Mouse (Mus musculus) hindbrain, embryonic 14.5 days (tissue): ENCODE data around the gene Camk1g. TPM values are rescaled to one million over a fixed set of nuclear protein-coding genes. Genes with fewer than 3 reads are reported as not detected.

Experiments
- ATAC-seq: fragments of 200-750 bp; cut with Nextera tagmentation; 2 replicates; pipeline ENCODE4 v1.8.0; 2017; ENCODE audit warnings: moderate number of reproducible peaks, mild to moderate bottlenecking, moderate TSS enrichment, moderate library complexity; ENCODE audit not compliant: low FRiP score
- DNase-seq: peaks from one replicate; pipeline ENCODE4 v3.0.0-alpha.2; 2015; ENCODE audit warnings: low spot score
- H3K27ac ChIP-seq: fragments of 300-500 bp; sonication (generic); 2 replicates; pipeline ENCODE4 v1.5.1; 2014; ENCODE audit warnings: mild to moderate bottlenecking, moderate library complexity
- H3K27me3 ChIP-seq: fragments of 300-500 bp; sonication (generic); 2 replicates; pipeline ENCODE4 v1.6.1; 2014; ENCODE audit warnings: mild to moderate bottlenecking, low read length, mixed read lengths; ENCODE audit not compliant: control insufficient read depth, insufficient read depth
- H3K36me3 ChIP-seq: fragments of 300-500 bp; sonication (generic); replicated peaks from 2 replicates; pipeline ENCODE4 v1.6.1; 2014; ENCODE audit not compliant: control insufficient read depth, insufficient read depth
- H3K4me1 ChIP-seq: fragments of 300-500 bp; sonication (generic); replicated peaks from 2 replicates; pipeline ENCODE4 v1.6.1; 2014; ENCODE audit warnings: antibody characterized with exemption, low read length, mixed read lengths; ENCODE audit not compliant: control insufficient read depth, insufficient read depth
- H3K4me2 ChIP-seq: fragments of 300-500 bp; sonication (generic); replicated peaks from 2 replicates; pipeline ENCODE4 v1.6.1; 2014; ENCODE audit warnings: mild to moderate bottlenecking, moderate library complexity
- H3K4me3 ChIP-seq: fragments of 300-500 bp; sonication (generic); replicated peaks from 2 replicates; pipeline ENCODE4 v1.5.1; 2014; ENCODE audit warnings: mild to moderate bottlenecking, low read length
- H3K9ac ChIP-seq: fragments of 300-500 bp; sonication (generic); 2 replicates; pipeline ENCODE4 v1.6.1; 2014
- H3K9me3 ChIP-seq: fragments of 300-500 bp; sonication (generic); 2 replicates; pipeline ENCODE4 v1.6.1; 2016; ENCODE audit warnings: low read length; ENCODE audit not compliant: control insufficient read depth
- WGBS: fragments of 180-500 bp; shearing (Covaris S2); extraction: QIAGEN DNeasy Blood & Tissue Kit; methylation state at CpG from one replicate; pipeline ENCODE4 v1.1.7; 2014; 5-methylcytosine and 5-hydroxymethylcytosine counted together
- polyA plus RNA-seq: library from polyadenylated mRNA; unstranded; fragments of >200 nt; fragmentation: Nextera tagmentation; extraction: Ambion mirVana; gene quantifications from 2 replicates; pipeline ENCODE4 v1.2.1, GENCODE M21; 2014

Gene Camk1g
- polyA plus RNA-seq, 1 experiment from 2014 or later = 39.9 TPM

DNA sequence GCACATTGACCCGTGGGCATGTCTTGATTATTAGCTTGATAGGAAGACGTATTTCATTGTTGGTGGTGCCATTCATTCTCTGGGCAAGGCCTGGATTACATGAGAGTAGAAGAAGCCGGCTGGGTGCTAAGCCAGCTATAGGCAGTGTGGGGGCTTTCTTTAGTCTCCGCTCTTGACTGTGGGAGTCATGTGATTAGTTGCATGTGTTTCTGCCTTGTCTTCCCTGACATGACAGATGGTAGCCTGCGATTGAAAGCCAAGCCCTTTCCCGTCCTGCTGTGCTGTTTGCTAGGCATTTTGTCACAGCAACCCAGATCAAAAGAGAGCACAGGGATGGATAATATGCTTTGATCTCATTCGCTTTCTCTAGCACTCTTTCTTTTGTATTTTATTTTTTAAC lies 64.7 kb downstream of the Camk1g start:
- Histone ChIP-seq H3K27me3 (no peaks in the 10 kb centered on the region), H3K4me1 (no peaks in the 10 kb centered on the region), H3K9ac (no peak overlapping the region), H3K4me2 (no peak overlapping the region), H3K36me3 (no peaks in the 10 kb centered on the region), H3K4me3 (no peak overlapping the region), H3K27ac (no peak overlapping the region), H3K9me3 (no peaks in the 10 kb centered on the region)
- 13% methylated on average over 7 of the region's 7 CpGs for WGBS
- ATAC-seq = peak; percentile 77; the same call in 1 of the 2 replicates
- no peak for DNase-seq

DNA sequence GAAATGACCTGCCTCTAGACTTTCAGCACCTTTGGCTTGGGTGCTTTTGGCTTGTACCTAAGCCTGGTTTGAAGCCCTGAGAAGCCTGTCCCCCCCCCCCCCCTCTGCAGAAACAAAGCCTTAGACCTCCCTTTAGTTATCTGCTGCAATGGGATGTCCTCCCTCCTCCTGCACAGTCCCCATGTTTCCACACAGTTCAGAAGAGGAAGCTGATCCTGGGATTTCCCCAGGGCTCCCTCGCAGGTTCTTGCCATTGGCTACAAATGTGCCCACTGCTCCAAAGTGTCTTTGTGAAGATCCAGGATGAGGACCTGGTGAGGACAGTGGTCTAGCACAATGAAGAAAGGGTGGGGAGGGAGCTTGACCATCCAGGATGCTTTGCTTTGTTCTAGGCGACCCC lies 67.0 kb downstream of the Camk1g start:
- H3K9ac ChIP-seq = no peak overlapping the region
- no peak for DNase-seq
- H3K4me3 ChIP-seq = no peak overlapping the region
- no peaks in the 10 kb centered on the region for H3K36me3 ChIP-seq
- no peak overlapping the region for H3K27ac ChIP-seq
- WGBS = 68% methylated on average over 2 of the region's 2 CpGs
- no peak for ATAC-seq
- no peak overlapping the region for H3K4me2 ChIP-seq
- no peaks in the 10 kb centered on the region for H3K27me3 ChIP-seq
- H3K4me1 ChIP-seq = no peaks in the 10 kb centered on the region
- H3K9me3 ChIP-seq = no peaks in the 10 kb centered on the region

DNA sequence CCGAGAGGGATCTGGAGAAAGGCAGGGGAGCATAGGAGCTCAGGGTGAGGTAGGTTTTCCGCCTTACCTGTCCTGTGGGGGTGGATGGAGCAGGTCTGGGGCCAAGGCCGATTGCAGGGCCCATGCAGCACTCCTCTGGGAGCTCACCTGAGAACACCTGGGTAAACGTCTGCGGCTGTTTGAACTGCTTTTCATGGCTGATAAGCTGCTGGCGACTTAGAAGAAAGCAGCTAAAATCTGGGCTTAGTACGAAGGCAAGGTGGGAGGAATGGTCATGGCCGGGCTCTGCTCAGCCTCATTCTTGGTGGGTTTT lies 68.0 kb downstream of the Camk1g start:
- no peaks in the 10 kb centered on the region for H3K27me3 ChIP-seq
- H3K36me3 ChIP-seq = no peaks in the 10 kb centered on the region
- no peak overlapping the region for H3K9ac ChIP-seq
- ATAC-seq = no peak
- no peak for DNase-seq
- H3K4me1 ChIP-seq = no peaks in the 10 kb centered on the region
- H3K27ac ChIP-seq = no peak overlapping the region
- no peak overlapping the region for H3K4me3 ChIP-seq
- H3K9me3 ChIP-seq = no peaks in the 10 kb centered on the region
- 74% methylated on average over 8 of the region's 8 CpGs for WGBS
- H3K4me2 ChIP-seq = no peak overlapping the region

DNA sequence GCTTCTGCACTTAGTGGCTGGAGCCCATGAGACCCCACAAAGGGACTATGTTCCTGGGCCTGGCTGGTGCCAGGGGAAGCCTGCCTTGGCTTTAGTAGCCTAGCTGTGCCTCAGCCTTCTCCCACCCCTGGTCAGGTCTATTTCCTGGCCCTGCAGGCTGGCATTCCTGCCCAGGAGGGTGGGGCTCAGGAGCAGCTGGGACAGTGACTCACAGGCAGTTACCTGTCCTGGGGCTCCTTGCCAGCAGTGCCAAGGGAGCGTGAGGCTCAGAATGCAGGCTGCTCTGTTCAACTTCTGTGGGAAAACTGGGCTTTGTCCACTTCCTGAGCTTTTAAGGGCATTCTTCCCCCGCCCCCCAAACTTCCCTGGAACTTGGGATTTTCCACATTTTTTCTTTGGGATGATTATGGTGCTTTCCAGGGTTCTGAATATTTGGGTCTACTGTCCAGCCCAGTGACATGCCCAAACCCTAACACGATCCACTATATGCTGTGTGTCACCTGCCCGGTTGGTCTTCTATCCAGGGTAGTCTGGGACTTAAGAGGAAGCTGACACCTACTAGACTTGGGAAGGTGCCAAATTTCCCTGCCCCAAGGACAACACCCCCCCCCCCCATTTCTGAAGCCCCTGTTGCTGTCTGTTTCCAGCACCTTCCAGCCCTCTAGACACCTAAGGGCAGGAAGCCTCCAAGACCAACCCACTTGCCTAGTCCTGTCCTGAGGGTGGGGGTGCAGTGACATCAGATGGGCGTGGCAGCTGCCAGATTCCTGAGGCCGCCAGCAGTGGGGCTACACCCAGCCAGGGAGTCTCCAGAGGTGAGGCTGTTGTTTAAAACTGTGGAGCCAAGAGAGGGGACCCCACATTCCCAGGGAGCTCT lies 68.6 kb downstream of the Camk1g start:
- no peak for DNase-seq
- WGBS = 72% methylated on average over 6 of the region's 6 CpGs
- no peak overlapping the region for H3K4me3 ChIP-seq
- H3K9ac ChIP-seq = no peak overlapping the region
- no peak for ATAC-seq
- no peaks in the 10 kb centered on the region for H3K36me3 ChIP-seq
- no peaks in the 10 kb centered on the region for H3K27me3 ChIP-seq
- H3K27ac ChIP-seq = no peak overlapping the region
- no peaks in the 10 kb centered on the region for H3K9me3 ChIP-seq
- H3K4me1 ChIP-seq = no peaks in the 10 kb centered on the region
- no peak overlapping the region for H3K4me2 ChIP-seq

DNA sequence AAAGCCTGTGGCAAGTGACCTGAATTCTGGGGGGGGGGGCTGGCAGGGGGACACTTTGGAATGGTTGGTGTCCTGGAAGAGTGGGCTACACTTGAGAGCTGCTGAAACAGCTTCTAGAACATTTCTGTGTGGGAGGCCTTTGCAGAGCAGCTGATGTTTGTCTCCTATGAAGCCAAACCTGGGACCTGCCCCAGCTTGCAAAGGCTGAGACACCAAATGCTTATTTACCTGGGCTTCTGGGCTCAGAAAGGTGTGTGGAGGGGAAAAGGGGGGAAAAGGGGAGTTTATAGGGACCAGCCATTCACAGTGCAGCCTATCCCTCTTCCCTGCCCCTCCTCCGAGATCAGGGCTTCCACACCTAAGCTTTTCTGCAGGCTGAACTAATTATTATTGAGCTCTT lies 70.1 kb downstream of the Camk1g start:
- ATAC-seq = no peak
- DNase-seq = no peak
- Histone ChIP-seq H3K4me2 (no peak overlapping the region), H3K9ac (no peak overlapping the region), H3K9me3 (no peaks in the 10 kb centered on the region), H3K4me1 (no peaks in the 10 kb centered on the region), H3K27ac (no peak overlapping the region), H3K4me3 (no peak overlapping the region), H3K27me3 (no peaks in the 10 kb centered on the region), H3K36me3 (no peaks in the 10 kb centered on the region)
- WGBS = 69% methylated on average over 1 of the region's 1 CpGs

GRCm38 (mm10) chr1:193298141-193298765 lies 71.8 kb downstream of the Camk1g start:
- Histone ChIP-seq H3K9ac (no peak overlapping the region), H3K4me2 (no peak overlapping the region), H3K9me3 (no peaks in the 10 kb centered on the region), H3K4me1 (no peaks in the 10 kb centered on the region), H3K36me3 (no peaks in the 10 kb centered on the region), H3K27ac (no peak overlapping the region), H3K27me3 (no peaks in the 10 kb centered on the region), H3K4me3 (no peak overlapping the region)
- 71% methylated on average over 3 of the region's 3 CpGs for WGBS
- DNase-seq (no peak), ATAC-seq (no peak)

Other genes with a start within 250 kb of the Camk1g start
- gene Diexf, start 240.0 kb downstream of the Camk1g start, polyA plus RNA-seq = 8.0 and 8.4 TPM in 2 replicates
- gene Irf6, start 217.2 kb downstream of the Camk1g start, polyA plus RNA-seq = 0.63 and 1.0 TPM in 2 replicates
- 11.1 and 11.4 TPM in 2 replicates for gene A130010J15Rik, start 202.3 kb downstream of the Camk1g start, polyA plus RNA-seq
- 2.1 TPM in 2 replicates for gene Traf3ip3, start 168.6 kb downstream of the Camk1g start, polyA plus RNA-seq
- gene Lamb3, start 162.6 kb downstream of the Camk1g start, polyA plus RNA-seq = 0.18 and 0.31 TPM in 2 replicates
- not detected in 2 replicates for gene Hsd11b1, start 106.2 kb downstream of the Camk1g start, polyA plus RNA-seq
- 6.5 and 9.6 TPM in 2 replicates for gene G0s2, start 97.1 kb downstream of the Camk1g start, polyA plus RNA-seq